Mouse (Mus musculus): ENCODE data around the gene Lce3f. TPM values are rescaled to one million over a fixed set of nuclear protein-coding genes. Genes with fewer than 3 reads are reported as not detected.

Gene Lce3f
- polyA plus RNA-seq, 1 experiment = 0.43 TPM

DNA sequence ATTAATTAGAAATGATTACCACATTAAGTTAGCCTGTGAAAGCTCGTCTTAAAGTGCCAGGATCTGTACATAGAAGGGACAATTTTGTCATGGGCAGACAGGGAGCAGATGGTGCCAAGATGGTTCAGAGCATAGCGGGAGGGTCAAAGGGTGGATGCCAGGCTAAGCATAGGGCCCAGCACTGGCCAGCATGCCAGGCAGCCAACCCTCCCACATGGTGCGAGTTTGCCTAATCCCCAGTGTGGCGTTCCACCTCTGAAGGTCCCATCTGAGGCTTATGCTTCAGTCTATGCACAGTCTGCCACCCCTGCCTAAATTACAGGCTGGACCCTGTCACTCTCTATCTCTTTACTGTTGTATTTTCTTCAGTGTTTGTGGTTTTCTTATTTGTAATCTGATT is 10.8 kb downstream of the Lce3f start:
- no peak for DNase-seq
- Histone ChIP-seq H3K27me3 (ENCODE audit: control insufficient read depth, insufficient read depth, low read length) (no peaks in the 10 kb centered on the region), H3K27ac (ENCODE audit: control insufficient read depth, insufficient read depth, low read length) (no peak overlapping the region), H3K4me1 (replicated peaks; ENCODE audit: control insufficient read depth, insufficient read depth, low read length) (no peaks in the 10 kb centered on the region), H3K4me3 (ENCODE audit: control insufficient read depth, insufficient read depth, low read length) (no peak overlapping the region), H3K36me3 (ENCODE audit: control insufficient read depth, insufficient read depth, low read length) (no peaks in the 10 kb centered on the region)
- 84% methylated on average over 4 of the region's 4 CpGs for WGBS
- TF ChIP-seq POLR2A (IDR thresholded peaks at IDR 0.05; ENCODE audit: control insufficient read depth, extremely low read depth, insufficient read depth, low read length, poor library complexity) (no peak), CTCF (IDR thresholded peaks at IDR 0.05; ENCODE audit: borderline replicate concordance, control insufficient read depth, extremely low read depth, insufficient read depth, low read length, poor library complexity) (no peak)

DNA sequence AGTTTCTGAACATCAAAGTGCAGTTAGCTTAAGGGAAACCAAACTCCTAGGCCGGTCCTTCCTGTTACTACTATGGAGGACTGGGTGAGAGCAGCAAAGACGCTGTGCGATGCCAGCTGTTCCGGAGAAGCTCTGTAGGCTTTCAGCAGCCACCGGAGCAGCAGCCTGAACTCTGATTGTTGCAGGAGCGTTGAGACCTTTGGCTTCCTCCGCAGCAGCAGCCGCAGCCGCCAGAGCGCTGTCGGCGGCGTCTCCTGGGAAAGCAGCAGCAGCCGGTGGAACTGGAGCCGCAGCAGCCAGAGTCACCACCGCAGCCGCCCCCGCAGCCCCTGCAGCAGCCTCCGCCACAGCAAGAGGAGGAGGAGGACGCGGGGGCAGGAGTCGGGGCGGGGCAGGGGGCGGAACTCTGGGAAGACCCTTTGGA is 22.4 kb downstream of the Lce3f start:
- H3K36me3 ChIP-seq (ENCODE audit: control insufficient read depth, insufficient read depth, low read length) = no peaks in the 10 kb centered on the region
- H3K4me3 ChIP-seq (ENCODE audit: control insufficient read depth, insufficient read depth, low read length) = no peak overlapping the region
- H3K4me1 ChIP-seq (replicated peaks; ENCODE audit: control insufficient read depth, insufficient read depth, low read length) = no peaks in the 10 kb centered on the region
- no peak for DNase-seq
- TF ChIP-seq CTCF (IDR thresholded peaks at IDR 0.05; ENCODE audit: borderline replicate concordance, control insufficient read depth, extremely low read depth, insufficient read depth, low read length, poor library complexity) (no peak), POLR2A (IDR thresholded peaks at IDR 0.05; ENCODE audit: control insufficient read depth, extremely low read depth, insufficient read depth, low read length, poor library complexity) (no peak)
- no peaks in the 10 kb centered on the region; the same call in 1 of the 2 replicates for H3K27me3 ChIP-seq (ENCODE audit: control insufficient read depth, insufficient read depth, low read length)
- H3K27ac ChIP-seq (ENCODE audit: control insufficient read depth, insufficient read depth, low read length) = no peak overlapping the region
- WGBS = 4% methylated on average over 24 of the region's 24 CpGs

- Histone ChIP-seq H3K27ac (ENCODE audit: control insufficient read depth, insufficient read depth, low read length) (no peak overlapping the region), H3K4me3 (ENCODE audit: control insufficient read depth, insufficient read depth, low read length) (no peak overlapping the region), H3K27me3 (ENCODE audit: control insufficient read depth, insufficient read depth, low read length) (no peaks in the 10 kb centered on the region; the same call in 1 of the 2 replicates), H3K4me1 (replicated peaks; ENCODE audit: control insufficient read depth, insufficient read depth, low read length) (no peaks in the 10 kb centered on the region), H3K36me3 (ENCODE audit: control insufficient read depth, insufficient read depth, low read length) (no peaks in the 10 kb centered on the region)
- TF ChIP-seq CTCF (IDR thresholded peaks at IDR 0.05; ENCODE audit: borderline replicate concordance, control insufficient read depth, extremely low read depth, insufficient read depth, low read length, poor library complexity) (no peak), POLR2A (IDR thresholded peaks at IDR 0.05; ENCODE audit: control insufficient read depth, extremely low read depth, insufficient read depth, low read length, poor library complexity) (no peak)
- no peak for DNase-seq
- 45% methylated on average over 5 of the region's 5 CpGs for WGBS
Measured at GRCm38 (mm10) chr3:93014871-93015270, 22.8 kb downstream of the Lce3f start.

GRCm38 (mm10) chr3:93015460-93016104 is 23.6 kb downstream of the Lce3f start, which contains the start of gene Crct1:
Gene Crct1 (minus strand): TSS chr3:93015687.
- Histone ChIP-seq H3K4me3 (ENCODE audit: control insufficient read depth, insufficient read depth, low read length) (no peak within 1 kb of the TSS), H3K27ac (ENCODE audit: control insufficient read depth, insufficient read depth, low read length) (no peak within 1 kb of the TSS), H3K27me3 (ENCODE audit: control insufficient read depth, insufficient read depth, low read length) (no peaks in the 10 kb centered on the region; the same call in 1 of the 2 replicates), H3K36me3 (ENCODE audit: control insufficient read depth, insufficient read depth, low read length) (no peaks in the 10 kb centered on the region), H3K4me1 (replicated peaks; ENCODE audit: control insufficient read depth, insufficient read depth, low read length) (no peaks in the 10 kb centered on the region)
- 49% methylated on average over 4 of the region's 4 CpGs for WGBS
- DNase-seq = no peak
- no peak for TF ChIP-seq POLR2A (IDR thresholded peaks at IDR 0.05; ENCODE audit: control insufficient read depth, extremely low read depth, insufficient read depth, low read length, poor library complexity)
- no peak for TF ChIP-seq CTCF (IDR thresholded peaks at IDR 0.05; ENCODE audit: borderline replicate concordance, control insufficient read depth, extremely low read depth, insufficient read depth, low read length, poor library complexity)

GRCm38 (mm10) chr3:93018960-93019359 is 26.9 kb downstream of the Lce3f start, which contains the start of gene Lce1m:
Gene Lce1m (minus strand): TSS chr3:93019060.
- H3K4me3 ChIP-seq (ENCODE audit: control insufficient read depth, insufficient read depth, low read length) = no peak within 1 kb of the TSS
- TF ChIP-seq POLR2A (IDR thresholded peaks at IDR 0.05; ENCODE audit: control insufficient read depth, extremely low read depth, insufficient read depth, low read length, poor library complexity) (no peak), CTCF (IDR thresholded peaks at IDR 0.05; ENCODE audit: borderline replicate concordance, control insufficient read depth, extremely low read depth, insufficient read depth, low read length, poor library complexity) (no peak)
- no peaks in the 10 kb centered on the region; the same call in 1 of the 2 replicates for H3K27me3 ChIP-seq (ENCODE audit: control insufficient read depth, insufficient read depth, low read length)
- no peak within 1 kb of the TSS for H3K27ac ChIP-seq (ENCODE audit: control insufficient read depth, insufficient read depth, low read length)
- WGBS = 95% methylated on average over 2 of the region's 2 CpGs
- DNase-seq = no peak
- no peaks in the 10 kb centered on the region for H3K36me3 ChIP-seq (ENCODE audit: control insufficient read depth, insufficient read depth, low read length)
- no peaks in the 10 kb centered on the region for H3K4me1 ChIP-seq (replicated peaks; ENCODE audit: control insufficient read depth, insufficient read depth, low read length)

DNA sequence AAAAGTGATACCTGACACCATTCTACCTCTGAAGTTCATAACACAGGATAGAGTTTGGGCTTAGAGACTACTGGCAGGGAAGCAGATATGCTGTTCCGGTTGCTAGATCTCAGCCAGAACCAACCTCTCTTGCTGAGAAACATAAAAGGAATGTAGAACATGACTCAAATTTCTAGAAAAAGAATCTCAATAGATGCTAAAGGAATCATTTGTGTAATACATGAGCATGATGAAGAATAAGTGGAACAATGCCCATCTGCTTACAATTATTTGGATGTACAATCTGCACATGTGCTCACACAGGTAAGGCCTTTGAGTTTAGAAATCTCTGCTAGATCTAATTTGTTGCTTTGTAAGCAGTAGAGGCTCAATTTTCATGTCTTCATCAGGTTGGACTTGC is 29.1 kb downstream of the Lce3f start:
- no peaks in the 10 kb centered on the region for H3K36me3 ChIP-seq (ENCODE audit: control insufficient read depth, insufficient read depth, low read length)
- DNase-seq = no peak
- no peak overlapping the region for H3K4me3 ChIP-seq (ENCODE audit: control insufficient read depth, insufficient read depth, low read length)
- H3K4me1 ChIP-seq (replicated peaks; ENCODE audit: control insufficient read depth, insufficient read depth, low read length) = no peaks in the 10 kb centered on the region
- no peaks in the 10 kb centered on the region for H3K27me3 ChIP-seq (ENCODE audit: control insufficient read depth, insufficient read depth, low read length)
- WGBS = 100% methylated on average over 1 of the region's 1 CpGs
- TF ChIP-seq CTCF (IDR thresholded peaks at IDR 0.05; ENCODE audit: borderline replicate concordance, control insufficient read depth, extremely low read depth, insufficient read depth, low read length, poor library complexity) (no peak), POLR2A (IDR thresholded peaks at IDR 0.05; ENCODE audit: control insufficient read depth, extremely low read depth, insufficient read depth, low read length, poor library complexity) (no peak)
- H3K27ac ChIP-seq (ENCODE audit: control insufficient read depth, insufficient read depth, low read length) = no peak overlapping the region
